Mouse (Mus musculus) MEL (cell line): ENCODE measurements around the gene Gm11541. TPM values are rescaled to one million over a fixed set of nuclear protein-coding genes. Genes with fewer than 3 reads are reported as not detected.

ENCODE experiments used
- DNase-seq: peaks from one replicate; pipeline ENCODE4 v3.0.0; 2011; ENCODE audit warnings: low read depth, low spot score
- H3K27ac ChIP-seq: 2 replicates; pipeline ENCODE4 v1.5.1; 2012; ENCODE audit warnings: low read depth, mild to moderate bottlenecking, control low read depth, low read length, moderate library complexity; ENCODE audit not compliant: control insufficient read depth
- H3K27me3 ChIP-seq, 2 experiments: fragments of 150-350 bp in 1 of 2; sonication (generic) in 1 of 2; 2 replicates each; pipeline ENCODE4 v1.6.1; 2012; ENCODE audit warnings: low read length in 2 of 2, mild to moderate bottlenecking in 2 of 2, improper control_type of control experiment in 1 of 2, moderate library complexity in 1 of 2; ENCODE audit not compliant: insufficient read depth in 2 of 2, control insufficient read depth in 1 of 2
- H3K36me3 ChIP-seq, 2 experiments: 2 replicates each; pipeline ENCODE4 v1.6.1; 2012 to 2014; ENCODE audit warnings: low read length in 2 of 2, improper control_type of control experiment in 1 of 2, inconsistent platforms in 1 of 2, mild to moderate bottlenecking in 1 of 2; ENCODE audit not compliant: insufficient read depth in 2 of 2, control insufficient read depth in 1 of 2
- H3K4me1 ChIP-seq, 2 experiments: fragments of 150-350 bp in 1 of 2; sonication (generic) in 1 of 2; 2 replicates each; pipeline ENCODE4 v1.6.1; 2012; ENCODE audit warnings: low read length in 2 of 2, improper control_type of control experiment in 1 of 2, mild to moderate bottlenecking in 1 of 2; ENCODE audit not compliant: insufficient read depth in 2 of 2, control insufficient read depth in 1 of 2
- H3K4me3 ChIP-seq, 2 experiments: fragments of 150-350 bp in 1 of 2; sonication (generic) in 1 of 2; 2 replicates each; pipeline ENCODE4 v1.5.1; 2012; ENCODE audit warnings: low read depth in 2 of 2, low read length in 2 of 2, mild to moderate bottlenecking in 2 of 2, moderate library complexity in 2 of 2, control low read depth in 1 of 2, improper control_type of control experiment in 1 of 2; ENCODE audit not compliant: control insufficient read depth in 1 of 2, insufficient read depth in 1 of 2
- H3K79me2 ChIP-seq: 2 replicates; pipeline ENCODE4 v1.6.1; 2012; ENCODE audit warnings: mild to moderate bottlenecking, low read length, moderate library complexity; ENCODE audit not compliant: control insufficient read depth, poor library complexity, insufficient read depth
- H3K9ac ChIP-seq: 2 replicates; pipeline ENCODE4 v1.6.1; 2012; ENCODE audit warnings: low read depth, mild to moderate bottlenecking, control low read depth, low read length, moderate library complexity; ENCODE audit not compliant: control insufficient read depth, poor library complexity, severe bottlenecking
- H3K9me3 ChIP-seq: fragments of 150-350 bp; sonication (generic); replicated peaks from 2 replicates; pipeline ENCODE4 v1.6.1; 2012; ENCODE audit warnings: mild to moderate bottlenecking, low read length, improper control_type of control experiment, moderate library complexity; ENCODE audit not compliant: insufficient read depth
- BHLHE40 ChIP-seq: IDR thresholded peaks from 2 replicates; pipeline ENCODE4 v1.6.1; 2012; ENCODE audit warnings: low read depth, mild to moderate bottlenecking, inconsistent platforms, low read length, improper control_type of control experiment, borderline replicate concordance
- CHD2 ChIP-seq: IDR thresholded peaks from 2 replicates; pipeline ENCODE4 v1.6.1; 2011; ENCODE audit warnings: low read length, improper control_type of control experiment
- ETS1 ChIP-seq: IDR thresholded peaks from 2 replicates; pipeline ENCODE4 v1.6.1; 2012; ENCODE audit warnings: low read depth, mild to moderate bottlenecking, inconsistent platforms, low read length, improper control_type of control experiment, moderate library complexity
- GABPA ChIP-seq: IDR thresholded peaks from 2 replicates; pipeline ENCODE4 v1.6.1; 2012; ENCODE audit warnings: low read depth, mild to moderate bottlenecking, inconsistent platforms, low read length, improper control_type of control experiment, moderate library complexity
- GATA1 ChIP-seq: IDR thresholded peaks from 2 replicates; pipeline ENCODE4 v1.6.1; 2011; ENCODE audit warnings: low read depth, low read length, improper control_type of control experiment
- MAZ ChIP-seq: IDR thresholded peaks from 2 replicates; pipeline ENCODE4 v1.6.1; 2012; ENCODE audit warnings: low read depth, mild to moderate bottlenecking, inconsistent platforms, low read length, improper control_type of control experiment
- MEF2A ChIP-seq: IDR thresholded peaks from 2 replicates; pipeline ENCODE4 v1.6.1; 2014; ENCODE audit warnings: low read depth, mild to moderate bottlenecking, inconsistent platforms, low read length, improper control_type of control experiment; ENCODE audit not compliant: poor library complexity, insufficient replicate concordance, severe bottlenecking; ENCODE audit errors: extremely low read depth
- MXI1 ChIP-seq: IDR thresholded peaks from 2 replicates; pipeline ENCODE4 v1.6.1; 2011; ENCODE audit warnings: mild to moderate bottlenecking, low read depth, low read length, improper control_type of control experiment
- MYB ChIP-seq: IDR thresholded peaks from 2 replicates; pipeline ENCODE4 v1.6.1; 2011; ENCODE audit warnings: mild to moderate bottlenecking, low read depth, low read length, improper control_type of control experiment
- NELFE ChIP-seq: IDR thresholded peaks from 2 replicates; pipeline ENCODE4 v1.6.1; 2011; ENCODE audit warnings: low read depth, low read length, improper control_type of control experiment
- NRF1 ChIP-seq: IDR thresholded peaks from 2 replicates; pipeline ENCODE4 v1.6.1; 2014; ENCODE audit warnings: low read depth, mild to moderate bottlenecking, inconsistent platforms, low read length, improper control_type of control experiment, moderate library complexity; ENCODE audit not compliant: poor library complexity, insufficient read depth, severe bottlenecking
- POLR2A ChIP-seq, 2 experiments: IDR thresholded peaks; 2 replicates each; pipeline ENCODE4 v1.6.1; 2011 to 2012; ENCODE audit warnings: low read length in 2 of 2, mild to moderate bottlenecking in 2 of 2, control low read depth in 1 of 2, improper control_type of control experiment in 1 of 2, low read depth in 1 of 2, moderate library complexity in 1 of 2; ENCODE audit not compliant: control insufficient read depth in 1 of 2, insufficient read depth in 1 of 2, poor library complexity in 1 of 2
- POLR2AphosphoS2 ChIP-seq: IDR thresholded peaks from 2 replicates; pipeline ENCODE4 v1.6.1; 2011; ENCODE audit warnings: low read length, improper control_type of control experiment
- POLR2AphosphoS5 ChIP-seq: IDR thresholded peaks from 2 replicates; pipeline ENCODE4 v1.6.1; 2012; ENCODE audit warnings: low read depth, borderline replicate concordance, mild to moderate bottlenecking, inconsistent platforms, low read length, moderate library complexity, mixed read lengths
- RAD21 ChIP-seq: IDR thresholded peaks from 2 replicates; pipeline ENCODE4 v1.6.1; 2011; ENCODE audit warnings: mild to moderate bottlenecking, low read depth, low read length, improper control_type of control experiment
- SMC3 ChIP-seq: IDR thresholded peaks from 2 replicates; pipeline ENCODE4 v1.6.1; 2011; ENCODE audit warnings: low read depth, low read length, improper control_type of control experiment
- TCF12 ChIP-seq: IDR thresholded peaks from 2 replicates; pipeline ENCODE4 v1.6.1; 2014; ENCODE audit warnings: low read depth, mild to moderate bottlenecking, inconsistent platforms, low read length, improper control_type of control experiment, moderate library complexity
- UBTF ChIP-seq: IDR thresholded peaks from 2 replicates; pipeline ENCODE4 v1.6.1; 2012; ENCODE audit warnings: low read depth, mild to moderate bottlenecking, inconsistent platforms, low read length, improper control_type of control experiment, moderate library complexity, borderline replicate concordance; ENCODE audit not compliant: insufficient read depth
- USF1 ChIP-seq: IDR thresholded peaks from 2 replicates; pipeline ENCODE4 v1.6.1; 2014; ENCODE audit warnings: low read depth, mild to moderate bottlenecking, inconsistent platforms, low read length, improper control_type of control experiment, moderate library complexity
- USF2 ChIP-seq, 2 experiments: IDR thresholded peaks; 2 replicates each; pipeline ENCODE4 v1.6.1; 2011 to 2012; ENCODE audit warnings: improper control_type of control experiment in 2 of 2, low read length in 2 of 2, borderline replicate concordance in 1 of 2, inconsistent platforms in 1 of 2, low read depth in 1 of 2, mild to moderate bottlenecking in 1 of 2; ENCODE audit not compliant: insufficient read depth in 1 of 2
- ZC3H11A ChIP-seq: IDR thresholded peaks from 2 replicates; pipeline ENCODE4 v1.6.1; 2012; ENCODE audit warnings: low read depth, mild to moderate bottlenecking, inconsistent platforms, low read length, improper control_type of control experiment
- ZKSCAN1 ChIP-seq: IDR thresholded peaks from 2 replicates; pipeline ENCODE4 v1.6.1; 2012; ENCODE audit warnings: low read depth, mild to moderate bottlenecking, inconsistent platforms, low read length, improper control_type of control experiment, moderate library complexity
- ZNF384 ChIP-seq: IDR thresholded peaks from 2 replicates; pipeline ENCODE4 v1.6.1; 2012; ENCODE audit warnings: low read depth, mild to moderate bottlenecking, inconsistent platforms, low read length, improper control_type of control experiment
- polyA plus RNA-seq, 2 experiments: library from polyadenylated mRNA; stranded (reverse) in 1 of 2; unstranded in 1 of 2; fragments of >175 nt in 1 of 2; fragments of >200 nt in 1 of 2; gene quantifications; 2 replicates each; pipeline versions ENCODE4 v1.2.1 to v1.2.4; 2012; ENCODE audit warnings: low replicate concordance in 2 of 2, low read depth in 1 of 2; ENCODE audit not compliant: insufficient read length in 2 of 2, insufficient read depth in 1 of 2, missing spikeins in 1 of 2
- total RNA-seq: library from RNA; depleted of rRNA; stranded (reverse); fragments of 300-350 nt; gene quantifications from 2 replicates; pipeline ENCODE4 v1.2.3, GENCODE M21; 2012

The Gm11541 gene
- total and polyA plus RNA-seq, 3 experiments, result not detected

- peaks cover 17 to 23% of the 10 kb centered on the region in 2 experiments for H3K27me3 ChIP-seq
- H3K9me3 ChIP-seq, result no peaks in the 10 kb centered on the region
- DNase-seq, result no peak
- no peaks in the 10 kb centered on the region for H3K4me1 ChIP-seq
- TF ChIP-seq BHLHE40 (no peak), USF1 (no peak), ETS1 (no peak), MEF2A (no peak), UBTF (no peak), POLR2A (IDR thresholded peaks at IDR 0.05; ENCODE audit: control insufficient read depth in 1 of 2, insufficient read depth in 1 of 2, low read depth in 1 of 2, low read length in 2 of 2, poor library complexity in 1 of 2) (no peak), MXI1 (no peak), USF2 (IDR thresholded peaks at IDR 0.05; ENCODE audit: borderline replicate concordance in 1 of 2, insufficient read depth in 1 of 2, low read depth in 1 of 2, low read length in 2 of 2) (no peak), MAZ (no peak), GABPA (no peak), POLR2AphosphoS5 (no peak), CHD2 (no peak), GATA1 (no peak), ZNF384 (no peak), TCF12 (no peak), NELFE (no peak), SMC3 (no peak)
- TF ChIP-seq, all 39 proteins: peak for 0
- H3K9ac ChIP-seq, result no peak overlapping the region
- no peaks in the 10 kb centered on the region for H3K36me3 ChIP-seq
- no peak overlapping the region for H3K4me3 ChIP-seq
- no peak overlapping the region for H3K27ac ChIP-seq
- H3K79me2 ChIP-seq, result no peaks in the 10 kb centered on the region
Observed at GRCm38 (mm10) chr11:94717239-94717638, 12.9 kb upstream of the Gm11541 start.

GRCm38 (mm10) chr11:94716754-94717153 is 12.5 kb upstream of the Gm11541 start:
- H3K79me2 ChIP-seq, result no peaks in the 10 kb centered on the region
- H3K4me1 ChIP-seq, result no peaks in the 10 kb centered on the region
- no peaks in the 10 kb centered on the region for H3K36me3 ChIP-seq
- H3K9ac ChIP-seq, result no peak overlapping the region
- no peak overlapping the region for H3K4me3 ChIP-seq
- H3K27me3 ChIP-seq, result peaks cover 19 to 23% of the 10 kb centered on the region in 2 experiments
- H3K27ac ChIP-seq, result no peak overlapping the region
- TF ChIP-seq POLR2A (IDR thresholded peaks at IDR 0.05; ENCODE audit: control insufficient read depth in 1 of 2, insufficient read depth in 1 of 2, low read depth in 1 of 2, low read length in 2 of 2, poor library complexity in 1 of 2) (no peak), NRF1 (no peak), RAD21 (no peak; the same call in 1 of the 2 replicates), POLR2AphosphoS2 (no peak), MXI1 (no peak), ZKSCAN1 (no peak), ZC3H11A (no peak), POLR2AphosphoS5 (no peak), MYB (no peak), MAZ (no peak)
- no peak for DNase-seq
- no peaks in the 10 kb centered on the region for H3K9me3 ChIP-seq
